Mouse (Mus musculus): ENCODE measurements around the gene 1700013F07Rik. TPM values are rescaled to one million over a fixed set of nuclear protein-coding genes. Genes with fewer than 3 reads are reported as not detected.

Gene 1700013F07Rik
- polyA plus RNA-seq, 1 experiment = 0.17 TPM

GRCm38 (mm10) chr3:108503908-108504307, 30.0 kb upstream of the 1700013F07Rik start:
- 17% methylated on average over 4 of the region's 4 CpGs for WGBS
- peak; percentile 20 for DNase-seq

GRCm38 (mm10) chr3:108508745-108509474, 25.0 kb upstream of the 1700013F07Rik start:
- TF ChIP-seq CTCF (conservative IDR thresholded peaks at IDR 0.05; ENCODE audit: insufficient read depth, insufficient read length, low read depth, low read length) = no peak
- TF ChIP-seq POLR2A (IDR thresholded peaks at IDR 0.05; ENCODE audit: low read depth, low read length) = no peak
- DNase-seq = no peak
- Histone ChIP-seq H3K36me3 (ENCODE audit: control insufficient read depth, insufficient read depth, low read length) (no peaks in the 10 kb centered on the region), H3K4me3 (ENCODE audit: insufficient read depth, low read depth, low read length) (no peak overlapping the region), H3K4me1 (ENCODE audit: control insufficient read depth, insufficient read depth, low read length) (peaks cover 5% of the 10 kb centered on the region), H3K27ac (ENCODE audit: insufficient read depth, low read depth, low read length) (no peak overlapping the region), H3K27me3 (replicated peaks; ENCODE audit: control insufficient read depth, insufficient read depth, low read length) (no peaks in the 10 kb centered on the region)
- 80% methylated on average over 4 of the region's 4 CpGs for WGBS

More at GRCm38 (mm10) chr3:108503908-108504307, 30.0 kb upstream of the 1700013F07Rik start:
- peaks cover 5% of the 10 kb centered on the region for H3K4me1 ChIP-seq (ENCODE audit: control insufficient read depth, insufficient read depth, low read length)
- no peak overlapping the region for H3K4me3 ChIP-seq (ENCODE audit: insufficient read depth, low read depth, low read length)
- H3K27ac ChIP-seq (ENCODE audit: insufficient read depth, low read depth, low read length) = no peak overlapping the region
- H3K27me3 ChIP-seq (replicated peaks; ENCODE audit: control insufficient read depth, insufficient read depth, low read length) = no peaks in the 10 kb centered on the region
- no peaks in the 10 kb centered on the region for H3K36me3 ChIP-seq (ENCODE audit: control insufficient read depth, insufficient read depth, low read length)
- TF ChIP-seq POLR2A (IDR thresholded peaks at IDR 0.05; ENCODE audit: low read depth, low read length) (no peak), CTCF (conservative IDR thresholded peaks at IDR 0.05; ENCODE audit: insufficient read depth, insufficient read length, low read depth, low read length) (no peak)

- Histone ChIP-seq H3K27ac (ENCODE audit: insufficient read depth, low read depth, low read length) (no peak overlapping the region), H3K27me3 (replicated peaks; ENCODE audit: control insufficient read depth, insufficient read depth, low read length) (no peaks in the 10 kb centered on the region), H3K4me1 (ENCODE audit: control insufficient read depth, insufficient read depth, low read length) (no peaks in the 10 kb centered on the region), H3K4me3 (ENCODE audit: insufficient read depth, low read depth, low read length) (no peak overlapping the region), H3K36me3 (ENCODE audit: control insufficient read depth, insufficient read depth, low read length) (no peaks in the 10 kb centered on the region)
- TF ChIP-seq CTCF (conservative IDR thresholded peaks at IDR 0.05; ENCODE audit: insufficient read depth, insufficient read length, low read depth, low read length) = no peak
- no peak for TF ChIP-seq POLR2A (IDR thresholded peaks at IDR 0.05; ENCODE audit: low read depth, low read length)
- 56% methylated on average over 2 of the region's 2 CpGs for WGBS
- DNase-seq = no peak
Observed at GRCm38 (mm10) chr3:108510156-108510555, 23.8 kb upstream of the 1700013F07Rik start.

- WGBS = 27% methylated on average over 9 of the region's 9 CpGs
- no peaks in the 10 kb centered on the region for H3K27me3 ChIP-seq (replicated peaks; ENCODE audit: control insufficient read depth, insufficient read depth, low read length)
- no peaks in the 10 kb centered on the region for H3K36me3 ChIP-seq (ENCODE audit: control insufficient read depth, insufficient read depth, low read length)
- DNase-seq = no peak
- TF ChIP-seq CTCF (conservative IDR thresholded peaks at IDR 0.05; ENCODE audit: insufficient read depth, insufficient read length, low read depth, low read length) (no peak), POLR2A (IDR thresholded peaks at IDR 0.05; ENCODE audit: low read depth, low read length) (no peak)
- H3K4me3 ChIP-seq (ENCODE audit: insufficient read depth, low read depth, low read length) = no peak overlapping the region
- no peak overlapping the region for H3K27ac ChIP-seq (ENCODE audit: insufficient read depth, low read depth, low read length)
- H3K4me1 ChIP-seq (ENCODE audit: control insufficient read depth, insufficient read depth, low read length) = no peaks in the 10 kb centered on the region
Observed at GRCm38 (mm10) chr3:108510716-108511483, 23.1 kb upstream of the 1700013F07Rik start.

- H3K36me3 ChIP-seq (ENCODE audit: control insufficient read depth, insufficient read depth, low read length) = no peaks in the 10 kb centered on the region
- TF ChIP-seq POLR2A (IDR thresholded peaks at IDR 0.05; ENCODE audit: low read depth, low read length) (no peak), CTCF (conservative IDR thresholded peaks at IDR 0.05; ENCODE audit: insufficient read depth, insufficient read length, low read depth, low read length) (no peak)
- no peak for DNase-seq
- H3K4me1 ChIP-seq (ENCODE audit: control insufficient read depth, insufficient read depth, low read length) = no peaks in the 10 kb centered on the region
- WGBS = 60% methylated on average over 3 of the region's 3 CpGs
- no peak overlapping the region for H3K4me3 ChIP-seq (ENCODE audit: insufficient read depth, low read depth, low read length)
- no peaks in the 10 kb centered on the region for H3K27me3 ChIP-seq (replicated peaks; ENCODE audit: control insufficient read depth, insufficient read depth, low read length)
- H3K27ac ChIP-seq (ENCODE audit: insufficient read depth, low read depth, low read length) = no peak overlapping the region
Observed at GRCm38 (mm10) chr3:108513465-108513864, 20.5 kb upstream of the 1700013F07Rik start.

GRCm38 (mm10) chr3:108518276-108518675, 15.7 kb upstream of the 1700013F07Rik start:
- TF ChIP-seq POLR2A (IDR thresholded peaks at IDR 0.05; ENCODE audit: low read depth, low read length) (no peak), CTCF (conservative IDR thresholded peaks at IDR 0.05; ENCODE audit: insufficient read depth, insufficient read length, low read depth, low read length) (no peak)
- Histone ChIP-seq H3K4me3 (ENCODE audit: insufficient read depth, low read depth, low read length) (no peak overlapping the region), H3K27ac (ENCODE audit: insufficient read depth, low read depth, low read length) (no peak overlapping the region), H3K27me3 (replicated peaks; ENCODE audit: control insufficient read depth, insufficient read depth, low read length) (no peaks in the 10 kb centered on the region), H3K4me1 (ENCODE audit: control insufficient read depth, insufficient read depth, low read length) (no peaks in the 10 kb centered on the region), H3K36me3 (ENCODE audit: control insufficient read depth, insufficient read depth, low read length) (no peaks in the 10 kb centered on the region)
- 51% methylated on average over 4 of the region's 4 CpGs for WGBS
- no peak for DNase-seq

GRCm38 (mm10) chr3:108523415-108523814, 10.5 kb upstream of the 1700013F07Rik start:
- TF ChIP-seq POLR2A (IDR thresholded peaks at IDR 0.05; ENCODE audit: low read depth, low read length) (no peak), CTCF (conservative IDR thresholded peaks at IDR 0.05; ENCODE audit: insufficient read depth, insufficient read length, low read depth, low read length) (no peak)
- no peaks in the 10 kb centered on the region for H3K27me3 ChIP-seq (replicated peaks; ENCODE audit: control insufficient read depth, insufficient read depth, low read length)
- H3K4me1 ChIP-seq (ENCODE audit: control insufficient read depth, insufficient read depth, low read length) = no peaks in the 10 kb centered on the region
- DNase-seq = no peak
- H3K4me3 ChIP-seq (ENCODE audit: insufficient read depth, low read depth, low read length) = no peak overlapping the region
- no peaks in the 10 kb centered on the region for H3K36me3 ChIP-seq (ENCODE audit: control insufficient read depth, insufficient read depth, low read length)
- WGBS = 82% methylated on average over 4 of the region's 4 CpGs
- H3K27ac ChIP-seq (ENCODE audit: insufficient read depth, low read depth, low read length) = no peak overlapping the region

Data from kidney, adult 2 months (tissue).